Mouse (Mus musculus) G1E-ER4 (cell line): ENCODE data around the gene P2rx4. TPM values are rescaled to one million over a fixed set of nuclear protein-coding genes. Genes with fewer than 3 reads are reported as not detected.

ENCODE experiments used
- GATA1 ChIP-seq: IDR thresholded peaks from one replicate; pipeline ENCODE4 v1.8.0; 2012; ENCODE audit warnings: low read length, inconsistent platforms
- polyA plus RNA-seq: library from polyadenylated mRNA; stranded (reverse); fragments of >175 nt; gene quantifications from 2 replicates; pipeline ENCODE4 v1.2.3, GENCODE M21; 2012

P2rx4 gene
- polyA plus RNA-seq, 1 experiment = 5.8 TPM

DNA sequence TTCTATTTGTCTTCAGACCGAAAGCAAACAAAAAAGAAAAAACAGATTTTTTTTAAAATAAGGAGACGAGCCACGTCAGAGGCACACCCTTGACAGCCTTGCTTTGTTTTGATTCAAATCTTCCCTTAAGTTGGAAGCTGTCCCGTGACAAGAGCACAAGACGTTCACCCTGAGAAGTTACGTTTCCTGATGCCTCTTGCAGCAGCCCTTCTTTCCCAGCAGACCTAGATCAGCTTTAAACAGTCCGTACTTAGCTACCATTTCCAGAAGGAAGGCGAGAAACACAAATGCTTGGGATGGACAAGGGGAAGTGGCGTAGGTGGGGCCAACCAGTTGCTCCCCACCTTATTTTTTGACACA lies 8.7 kb upstream of the P2rx4 start:
- TF ChIP-seq GATA1 = no peak

DNA sequence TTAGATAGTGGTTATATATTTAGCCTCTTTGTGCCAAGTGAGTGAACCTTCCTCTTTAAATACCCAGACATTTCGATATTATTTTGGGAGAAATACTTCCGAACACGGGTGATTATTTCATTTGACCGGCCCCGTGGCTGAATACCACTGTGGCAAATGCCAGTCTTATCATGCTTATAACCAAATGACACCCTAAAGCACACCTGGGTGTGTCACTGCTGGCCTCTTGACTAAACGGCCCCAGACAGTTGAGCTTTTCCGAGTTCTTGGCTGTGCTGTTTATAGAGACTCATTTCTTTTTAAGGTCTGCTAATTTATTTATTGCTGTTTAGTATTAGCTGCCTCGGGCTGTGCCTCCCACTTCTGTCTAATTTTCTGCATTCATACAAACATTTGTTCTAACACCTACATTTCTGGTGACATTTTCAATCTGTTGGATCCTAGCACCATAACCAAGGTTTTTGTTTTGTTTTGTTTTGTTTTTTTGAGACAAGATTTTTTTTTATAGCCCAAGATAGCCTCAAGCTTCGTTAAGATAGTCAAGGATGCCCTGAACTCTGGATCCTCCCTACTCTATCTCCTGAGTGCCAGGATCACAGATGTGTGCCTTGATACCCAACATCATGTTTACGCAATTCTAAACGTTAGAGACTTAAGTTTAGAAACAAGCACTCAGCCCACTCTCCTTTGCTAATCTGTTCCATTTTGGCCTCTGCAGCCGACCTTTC lies 7.1 kb upstream of the P2rx4 start:
- TF ChIP-seq GATA1 = no peak

DNA sequence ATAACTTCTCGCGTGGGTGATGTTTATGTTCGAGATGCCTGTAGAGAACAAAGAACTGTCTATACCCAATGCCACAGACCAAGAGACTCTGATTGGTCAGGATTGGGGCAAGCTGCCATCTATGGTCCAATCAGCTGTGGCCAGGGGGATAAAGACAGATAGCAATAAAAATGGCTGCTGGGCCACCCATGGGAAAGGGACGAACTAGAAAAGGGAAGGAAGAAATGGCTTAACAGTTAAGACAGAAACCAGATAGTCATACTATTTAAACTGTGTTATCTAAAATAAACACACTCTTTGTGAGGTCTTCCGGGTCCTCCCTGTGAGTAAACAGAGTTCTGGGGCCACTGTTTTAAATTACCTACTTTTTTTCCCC lies 6.5 kb upstream of the P2rx4 start:
- TF ChIP-seq GATA1 = peak; percentile 71

GRCm38 (mm10) chr5:122702156-122702555 lies 5.2 kb upstream of the P2rx4 start:
- TF ChIP-seq GATA1 = no peak

DNA sequence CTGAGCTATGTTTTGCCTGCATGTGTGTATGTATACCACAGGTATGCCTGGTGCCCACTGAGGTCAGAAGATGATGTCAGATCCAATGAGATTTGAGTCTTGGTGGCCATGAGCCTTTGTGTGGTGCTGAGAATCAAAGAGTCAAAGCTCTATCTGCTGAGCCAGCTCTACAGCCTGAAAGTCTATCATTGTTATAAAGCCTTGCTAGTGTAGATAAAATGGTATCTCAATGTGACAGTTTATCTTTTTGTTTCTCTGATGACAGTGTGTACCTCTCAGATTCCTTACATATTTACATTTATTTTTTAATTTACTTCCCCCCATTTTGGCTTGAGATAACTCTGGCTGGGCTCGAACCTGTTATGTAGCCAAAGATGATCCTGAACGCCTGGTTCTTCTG lies 3.8 kb upstream of the P2rx4 start:
- TF ChIP-seq GATA1 = peak; percentile 31

- TF ChIP-seq GATA1 = no peak
These were observed 2.8 kb upstream of the P2rx4 start for GRCm38 (mm10) chr5:122704571-122704970.

DNA sequence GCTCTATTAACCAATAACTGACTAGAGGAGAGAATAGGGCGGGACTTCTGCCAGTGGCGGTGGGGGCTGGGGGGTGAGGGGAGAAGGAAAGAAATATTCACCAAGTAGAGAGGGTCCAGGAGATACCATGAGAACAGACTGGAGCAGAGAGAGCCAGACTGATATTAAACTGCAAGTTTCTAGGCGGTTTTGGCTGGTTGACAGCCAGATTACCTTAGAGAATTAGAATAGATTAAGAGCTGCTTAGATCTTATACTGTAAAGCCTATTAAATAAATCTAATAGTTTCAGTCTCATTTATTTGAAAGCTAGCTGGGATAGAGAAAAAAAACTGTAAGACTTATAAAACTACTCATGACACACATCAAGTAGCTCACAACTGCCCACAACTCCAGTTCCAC lies 2.2 kb upstream of the P2rx4 start:
- TF ChIP-seq GATA1 = no peak

- no peak for TF ChIP-seq GATA1
These were observed 448 bp upstream of the P2rx4 start for GRCm38 (mm10) chr5:122706917-122707275.

DNA sequence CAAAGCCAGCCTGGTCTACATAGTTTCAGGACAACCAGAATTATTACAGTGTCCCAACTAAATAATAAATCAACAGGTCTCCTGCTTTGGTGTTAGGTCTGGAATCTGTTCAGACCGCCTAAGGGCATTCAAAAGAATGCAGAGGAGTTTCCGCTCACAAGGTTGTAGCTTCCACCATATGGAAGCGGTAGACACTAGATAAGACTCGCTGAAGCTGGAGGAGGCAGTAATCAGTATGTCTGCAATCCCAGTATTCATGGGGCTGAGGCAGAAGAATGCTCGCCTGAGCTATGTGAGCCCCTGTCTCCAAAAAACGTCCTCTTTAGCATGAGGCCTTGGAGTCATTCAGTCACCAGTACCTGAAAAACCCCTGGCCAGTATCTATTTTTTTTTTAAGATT lies 1.5 kb downstream of the P2rx4 start:
- no peak for TF ChIP-seq GATA1

DNA sequence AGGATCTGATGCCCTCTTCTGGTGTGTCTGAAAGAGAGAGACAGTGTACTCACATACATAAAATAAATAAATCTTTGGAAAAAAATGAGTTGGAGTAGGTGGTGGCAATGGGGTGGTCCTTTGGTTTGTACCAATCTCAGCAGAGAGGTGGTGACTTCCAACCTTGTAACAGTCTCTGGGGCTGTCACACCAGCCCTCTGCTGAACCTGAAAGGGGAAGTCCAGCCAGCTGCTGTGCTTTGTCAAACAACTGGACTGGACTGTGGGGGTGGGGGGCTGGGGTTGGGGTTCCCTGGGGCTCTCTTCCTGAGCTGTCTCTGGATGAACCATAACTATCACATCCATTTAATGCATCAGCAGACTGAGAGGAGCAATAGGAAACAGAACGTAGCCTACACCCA lies 8.4 kb downstream of the P2rx4 start:
- TF ChIP-seq GATA1 = no peak

DNA sequence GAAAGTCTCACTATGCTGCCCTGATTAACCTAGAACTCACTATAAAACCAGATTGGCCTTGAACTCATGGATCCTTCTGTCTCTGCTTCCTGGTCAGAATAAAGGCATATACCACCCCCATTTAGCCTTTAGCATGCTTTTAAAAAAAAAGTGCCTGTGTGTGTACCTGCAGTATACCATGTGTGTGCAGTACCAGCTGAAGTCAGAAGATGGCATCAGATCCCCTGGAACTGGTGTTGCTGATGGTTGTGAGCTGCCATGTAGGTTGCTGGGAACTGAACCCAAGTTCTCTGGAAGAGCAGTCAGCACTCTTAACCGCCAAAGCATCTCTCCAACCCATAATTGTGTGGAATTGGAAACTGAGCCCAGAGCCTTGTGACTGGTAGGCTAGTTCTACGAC lies 9.4 kb downstream of the P2rx4 start:
- no peak for TF ChIP-seq GATA1

DNA sequence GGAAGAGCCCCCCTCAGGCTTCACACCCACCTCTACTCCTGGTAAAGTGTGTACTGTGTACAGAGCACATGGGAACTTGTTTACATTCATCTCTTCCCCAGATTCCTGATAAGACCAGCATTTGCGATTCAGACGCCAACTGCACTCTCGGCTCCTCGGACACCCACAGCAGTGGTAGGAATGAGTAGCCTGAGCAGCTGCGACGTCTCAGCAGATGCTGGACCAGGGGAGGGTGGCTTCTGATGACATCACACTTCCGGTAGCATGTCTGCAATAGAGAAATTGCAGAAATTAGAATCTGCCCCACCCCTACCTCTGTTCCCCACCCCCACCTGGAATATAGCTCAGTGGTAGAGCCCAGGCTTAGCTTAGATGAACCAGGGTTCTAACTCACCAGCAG lies 11.1 kb downstream of the P2rx4 start:
- TF ChIP-seq GATA1 = no peak

GRCm38 (mm10) chr5:122719168-122719567 lies 11.8 kb downstream of the P2rx4 start:
- TF ChIP-seq GATA1 = no peak

DNA sequence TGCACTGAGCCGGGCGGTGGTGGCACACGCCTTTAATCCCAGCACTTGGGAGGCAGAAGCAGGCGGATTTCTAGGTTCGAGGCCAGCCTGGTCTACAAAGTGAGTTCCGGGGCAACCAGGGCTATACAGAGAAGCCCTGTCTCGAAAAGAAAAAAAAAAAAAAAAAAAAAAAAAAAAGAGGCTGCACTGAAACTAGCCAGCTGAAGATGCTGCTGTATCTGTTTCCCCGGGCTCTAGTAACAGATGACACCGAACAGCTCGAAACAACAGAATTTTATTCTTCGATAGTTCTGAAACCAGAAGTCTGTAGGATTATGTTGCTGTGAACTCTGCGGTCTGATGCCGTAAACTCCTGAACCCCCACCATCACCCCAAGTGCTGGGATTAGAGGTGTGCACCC lies 18.1 kb downstream of the P2rx4 start:
- no peak for TF ChIP-seq GATA1

DNA sequence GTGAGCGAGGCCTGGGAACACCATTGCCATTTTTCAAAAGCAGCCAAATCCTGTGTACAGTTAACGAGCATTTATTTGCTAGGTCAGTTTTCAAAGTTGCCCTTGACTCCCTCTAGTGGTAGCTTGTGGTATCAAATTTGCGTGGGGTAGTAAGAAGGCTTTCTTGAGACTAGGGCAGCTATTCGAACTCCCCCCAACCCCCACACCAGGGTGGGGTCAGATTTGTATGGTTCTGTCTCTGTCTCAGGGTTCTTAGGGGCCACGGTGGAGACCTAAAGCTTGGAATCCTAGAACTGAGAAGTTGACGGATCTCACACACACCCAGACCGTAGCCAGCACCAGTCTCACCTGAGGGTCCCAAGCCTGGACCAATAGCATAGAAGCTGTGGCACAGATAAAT lies 18.7 kb downstream of the P2rx4 start:
- no peak for TF ChIP-seq GATA1

- no peak for TF ChIP-seq GATA1
These were observed 19.3 kb downstream of the P2rx4 start for GRCm38 (mm10) chr5:122726595-122726994.

GRCm38 (mm10) chr5:122727096-122727495 lies 19.8 kb downstream of the P2rx4 start:
- TF ChIP-seq GATA1 = no peak

DNA sequence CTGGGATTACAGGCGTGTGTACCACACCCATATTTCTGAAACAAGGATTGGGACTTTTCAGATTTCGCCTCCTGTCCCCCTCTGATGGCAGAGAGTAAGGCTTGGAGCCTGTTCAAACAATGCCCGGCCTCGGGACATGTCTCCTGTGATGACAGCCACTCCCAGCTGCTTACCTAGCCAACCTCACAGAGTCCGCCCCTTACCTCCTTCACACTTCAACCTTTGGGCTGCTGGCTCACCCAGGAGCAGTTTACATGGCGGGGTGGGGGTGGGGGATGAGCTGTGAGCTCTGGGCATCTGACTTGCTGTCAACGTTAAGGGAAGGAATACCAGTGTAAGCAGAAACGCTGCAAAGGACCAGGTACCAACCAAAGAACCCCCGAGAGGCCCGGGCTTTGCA lies 23.4 kb downstream of the P2rx4 start:
- TF ChIP-seq GATA1 = no peak
